Mouse (Mus musculus): ENCODE data around the gene Anks1b.

DNA sequence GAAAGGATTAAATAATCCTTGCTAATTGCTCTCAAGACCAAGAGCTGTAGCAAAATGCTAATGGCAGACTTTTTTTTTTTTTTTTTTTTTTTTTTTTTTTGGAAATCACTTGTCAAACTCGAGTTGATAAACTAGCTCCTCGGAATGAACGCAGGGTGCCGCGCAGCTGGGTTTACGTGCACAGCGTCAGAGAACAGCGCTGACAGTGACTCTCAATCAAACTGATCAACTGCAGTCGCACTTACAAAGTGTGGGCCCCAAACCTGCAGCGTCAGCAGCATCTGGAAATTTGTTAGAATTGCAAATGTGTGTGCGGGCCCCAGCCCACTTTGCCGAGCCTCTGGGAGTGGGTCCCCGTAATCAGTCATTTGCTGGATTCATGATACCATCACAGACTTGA lies 1061.4 kb downstream of the Anks1b start:
- TF ChIP-seq UBTF (IDR thresholded peaks at IDR 0.05; ENCODE audit: borderline replicate concordance, insufficient read depth, low read depth, low read length) (no peak), ETS1 (IDR thresholded peaks at IDR 0.05; ENCODE audit: low read depth, low read length) (no peak), CTCF (IDR thresholded peaks at IDR 0.05 in 2 of 3, conservative IDR thresholded peaks at IDR 0.05 in 1 of 3; ENCODE audit: control insufficient read depth in 1 of 3, insufficient read depth in 1 of 3, low read depth in 2 of 3, low read length in 3 of 3, poor library complexity in 1 of 3, severe bottlenecking in 1 of 3) (no peak)
